Mouse (Mus musculus): ENCODE measurements around the gene Hoxb2. TPM values are rescaled to one million over a fixed set of nuclear protein-coding genes. Genes with fewer than 3 reads are reported as not detected.
A peak's percentile ranks its signal among the peaks of the same experiment; 100 is the strongest.

Hoxb2 gene
- polyA plus RNA-seq, 1 experiment = 1.5 TPM

- TF ChIP-seq CTCF (IDR thresholded peaks at IDR 0.05; ENCODE audit: borderline replicate concordance, control insufficient read depth, extremely low read depth, insufficient read depth, low read length, poor library complexity) (no peak), POLR2A (IDR thresholded peaks at IDR 0.05; ENCODE audit: control insufficient read depth, extremely low read depth, insufficient read depth, low read length, poor library complexity) (no peak)
- Histone ChIP-seq H3K4me3 (ENCODE audit: control insufficient read depth, insufficient read depth, low read length) (no peak overlapping the region), H3K36me3 (ENCODE audit: control insufficient read depth, insufficient read depth, low read length) (no peaks in the 10 kb centered on the region), H3K4me1 (replicated peaks; ENCODE audit: control insufficient read depth, insufficient read depth, low read length) (no peaks in the 10 kb centered on the region), H3K27ac (ENCODE audit: control insufficient read depth, insufficient read depth, low read length) (no peak overlapping the region), H3K27me3 (ENCODE audit: control insufficient read depth, insufficient read depth, low read length) (peaks cover 25% of the 10 kb centered on the region)
- no peak for DNase-seq
- 82% methylated on average over 14 of the region's 14 CpGs for WGBS
Measured at GRCm38 (mm10) chr11:96349491-96350340, 609 bp upstream of the Hoxb2 start.

- 95% methylated on average over 2 of the region's 2 CpGs for WGBS
- DNase-seq = no peak
- TF ChIP-seq CTCF (IDR thresholded peaks at IDR 0.05; ENCODE audit: borderline replicate concordance, control insufficient read depth, extremely low read depth, insufficient read depth, low read length, poor library complexity) (no peak), POLR2A (IDR thresholded peaks at IDR 0.05; ENCODE audit: control insufficient read depth, extremely low read depth, insufficient read depth, low read length, poor library complexity) (no peak)
- Histone ChIP-seq H3K4me1 (replicated peaks; ENCODE audit: control insufficient read depth, insufficient read depth, low read length) (no peaks in the 10 kb centered on the region), H3K4me3 (ENCODE audit: control insufficient read depth, insufficient read depth, low read length) (no peak overlapping the region), H3K27me3 (ENCODE audit: control insufficient read depth, insufficient read depth, low read length) (peaks cover 28% of the 10 kb centered on the region), H3K27ac (ENCODE audit: control insufficient read depth, insufficient read depth, low read length) (no peak overlapping the region), H3K36me3 (ENCODE audit: control insufficient read depth, insufficient read depth, low read length) (no peaks in the 10 kb centered on the region)
Measured at GRCm38 (mm10) chr11:96350791-96351190, 466 bp downstream of the Hoxb2 start.

- Histone ChIP-seq H3K4me3 (ENCODE audit: control insufficient read depth, insufficient read depth, low read length) (no peak overlapping the region), H3K27me3 (ENCODE audit: control insufficient read depth, insufficient read depth, low read length) (peaks cover 28% of the 10 kb centered on the region), H3K36me3 (ENCODE audit: control insufficient read depth, insufficient read depth, low read length) (no peaks in the 10 kb centered on the region), H3K27ac (ENCODE audit: control insufficient read depth, insufficient read depth, low read length) (no peak overlapping the region), H3K4me1 (replicated peaks; ENCODE audit: control insufficient read depth, insufficient read depth, low read length) (no peaks in the 10 kb centered on the region)
- 57% methylated on average over 11 of the region's 11 CpGs for WGBS
- DNase-seq = no peak
- TF ChIP-seq CTCF (IDR thresholded peaks at IDR 0.05; ENCODE audit: borderline replicate concordance, control insufficient read depth, extremely low read depth, insufficient read depth, low read length, poor library complexity) (no peak), POLR2A (IDR thresholded peaks at IDR 0.05; ENCODE audit: control insufficient read depth, extremely low read depth, insufficient read depth, low read length, poor library complexity) (no peak)
Measured at GRCm38 (mm10) chr11:96351312-96351711, 987 bp downstream of the Hoxb2 start.

GRCm38 (mm10) chr11:96351831-96352230, 1.5 kb downstream of the Hoxb2 start:
- no peaks in the 10 kb centered on the region for H3K36me3 ChIP-seq (ENCODE audit: control insufficient read depth, insufficient read depth, low read length)
- no peak for TF ChIP-seq POLR2A (IDR thresholded peaks at IDR 0.05; ENCODE audit: control insufficient read depth, extremely low read depth, insufficient read depth, low read length, poor library complexity)
- no peak for DNase-seq
- H3K27ac ChIP-seq (ENCODE audit: control insufficient read depth, insufficient read depth, low read length) = no peak overlapping the region
- 3% methylated on average over 22 of the region's 22 CpGs for WGBS
- H3K4me1 ChIP-seq (replicated peaks; ENCODE audit: control insufficient read depth, insufficient read depth, low read length) = no peaks in the 10 kb centered on the region
- H3K27me3 ChIP-seq (ENCODE audit: control insufficient read depth, insufficient read depth, low read length) = peaks cover 28% of the 10 kb centered on the region
- no peak overlapping the region for H3K4me3 ChIP-seq (ENCODE audit: control insufficient read depth, insufficient read depth, low read length)

- Histone ChIP-seq H3K27me3 (ENCODE audit: control insufficient read depth, insufficient read depth, low read length) (peaks cover 28% of the 10 kb centered on the region), H3K27ac (ENCODE audit: control insufficient read depth, insufficient read depth, low read length) (no peak overlapping the region), H3K4me3 (ENCODE audit: control insufficient read depth, insufficient read depth, low read length) (peak overlapping the region; percentile 15; the same call in 1 of the 2 replicates), H3K36me3 (ENCODE audit: control insufficient read depth, insufficient read depth, low read length) (no peaks in the 10 kb centered on the region), H3K4me1 (replicated peaks; ENCODE audit: control insufficient read depth, insufficient read depth, low read length) (no peaks in the 10 kb centered on the region)
- 2% methylated on average over 75 of the region's 75 CpGs for WGBS
- no peak for DNase-seq
- TF ChIP-seq POLR2A (IDR thresholded peaks at IDR 0.05; ENCODE audit: control insufficient read depth, extremely low read depth, insufficient read depth, low read length, poor library complexity) = no peak
- TF ChIP-seq CTCF (IDR thresholded peaks at IDR 0.05; ENCODE audit: borderline replicate concordance, control insufficient read depth, extremely low read depth, insufficient read depth, low read length, poor library complexity) = no peak
Measured at GRCm38 (mm10) chr11:96352691-96353521, 2.6 kb downstream of the Hoxb2 start.

GRCm38 (mm10) chr11:96353522-96353841, 3.2 kb downstream of the Hoxb2 start:
- Histone ChIP-seq H3K4me3 (ENCODE audit: control insufficient read depth, insufficient read depth, low read length) (no peak overlapping the region), H3K36me3 (ENCODE audit: control insufficient read depth, insufficient read depth, low read length) (no peaks in the 10 kb centered on the region), H3K27ac (ENCODE audit: control insufficient read depth, insufficient read depth, low read length) (no peak overlapping the region), H3K27me3 (ENCODE audit: control insufficient read depth, insufficient read depth, low read length) (peaks cover 26% of the 10 kb centered on the region), H3K4me1 (replicated peaks; ENCODE audit: control insufficient read depth, insufficient read depth, low read length) (no peaks in the 10 kb centered on the region)
- 24% methylated on average over 14 of the region's 14 CpGs for WGBS
- TF ChIP-seq CTCF (IDR thresholded peaks at IDR 0.05; ENCODE audit: borderline replicate concordance, control insufficient read depth, extremely low read depth, insufficient read depth, low read length, poor library complexity) (no peak), POLR2A (IDR thresholded peaks at IDR 0.05; ENCODE audit: control insufficient read depth, extremely low read depth, insufficient read depth, low read length, poor library complexity) (no peak)
- no peak for DNase-seq

Data from thymus, adult 2 months (tissue).